ENCODE assay signal across 23 mouse cellular contexts in the genomic region with DNA sequence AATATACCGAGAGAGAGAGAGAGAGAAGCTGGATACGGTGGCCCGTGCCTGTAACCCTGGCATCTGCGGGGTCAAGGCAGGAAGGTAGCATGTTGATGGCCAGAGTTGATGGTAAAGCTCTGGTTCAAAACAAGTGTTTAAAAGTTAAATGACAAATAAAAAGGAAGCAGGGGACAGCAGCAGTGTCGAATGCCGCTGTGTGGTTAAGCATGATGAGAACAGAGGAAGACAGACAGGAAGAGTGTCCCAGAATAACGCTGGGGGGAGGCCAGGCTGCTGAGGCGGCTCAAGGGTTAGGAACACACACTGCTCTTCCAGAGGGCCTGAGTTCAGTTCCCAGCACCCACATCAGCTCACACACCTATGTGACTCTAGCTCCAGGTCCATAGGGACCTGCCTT. TPM values are rescaled to one million over a fixed set of nuclear protein-coding genes. Genes with fewer than 3 reads are reported as not detected.
A peak's percentile ranks its signal among the peaks of the same experiment; 100 is the strongest.
DNase-seq lines count a peak whose midpoint lies in the region.
"Had no signal": no experiment of that assay in that cellular context is flagged by ENCODE, and none has a peak within 500 bp of the region (broad histone marks: within the 10 kb centered on the region; RNA-seq: fewer than 3 reads in every experiment).

No protein-coding gene starts in this region.

- peaks cover 4% of the 10 kb centered on the region for H3K27me3 ChIP-seq in megakaryocyte, embryonic 14.5 days (replicated peaks)
- H3K27me3 ChIP-seq in hindbrain, embryonic 10.5 days (ENCODE audit: insufficient read depth, poor library complexity, severe bottlenecking): no peaks in the 10 kb centered on the region
- H3K27me3 ChIP-seq: forebrain, embryonic 15.5 days; heart, embryonic 13.5 days; hindbrain, embryonic 12.5 days; midbrain, embryonic 12.5 days had no signal

- intact Hi-C loops in left cerebral cortex, postnatal 25 days (cut with DNase I): no loop called here

- peak; percentile 65 to 66 for DNase-seq in spleen, postnatal 36 days (ENCODE audit: low spot score in 2 of 2)
- DNase-seq in spleen, postnatal 4 days (ENCODE audit: low spot score in 2 of 2): no peak
- peak; percentile 55 for DNase-seq in thymus, postnatal 14 days
- DNase-seq in kidney, adult 8-10 months: no peak
- no peak for DNase-seq in hindbrain, embryonic 10.5 days (ENCODE audit: low spot score)
- no peak for DNase-seq in left cerebral cortex, postnatal 25 days (ENCODE audit: low spot score in 2 of 2)
- DNase-seq: adrenal gland, postnatal 25 days; cerebellum, adult 9-10 months; gastrocnemius, postnatal 10 days; heart, adult 18-20 months; heart, postnatal 14 days; kidney, adult 11 months; liver; lung, postnatal 4 days had no signal

- peaks cover 66% of the 10 kb centered on the region for H3K4me1 ChIP-seq in megakaryocyte, embryonic 14.5 days
- 0 out of 2 replicates have a peak, but pooled peaks cover 5% of the 10 kb centered on the region for H3K4me1 ChIP-seq in hindbrain, embryonic 10.5 days (replicated peaks)
- H3K4me1 ChIP-seq: forebrain, embryonic 15.5 days; heart, embryonic 13.5 days; hindbrain, embryonic 12.5 days; limb, embryonic 10.5 days; liver, embryonic 15.5 days; midbrain, embryonic 12.5 days had no signal

- 88% methylated on average over 8 of the region's 8 CpGs for WGBS in hindbrain, embryonic 10.5 days

- no peaks in the 10 kb centered on the region for H3K9me3 ChIP-seq in megakaryocyte, embryonic 14.5 days
- H3K9me3 ChIP-seq in hindbrain, embryonic 10.5 days: no peaks in the 10 kb centered on the region
- H3K9me3 ChIP-seq: embryonic facial prominence, embryonic 10.5 days; forebrain, embryonic 15.5 days; heart, embryonic 13.5 days; hindbrain, embryonic 12.5 days; limb, embryonic 10.5 days; liver, embryonic 15.5 days; midbrain, embryonic 12.5 days had no signal

- peak overlapping the region; percentile 62 for H3K4me3 ChIP-seq in megakaryocyte, embryonic 14.5 days (replicated peaks)
- H3K4me3 ChIP-seq in hindbrain, embryonic 10.5 days: no peak overlapping the region
- H3K4me3 ChIP-seq: embryonic facial prominence, embryonic 10.5 days; forebrain, embryonic 15.5 days; heart, embryonic 13.5 days; hindbrain, embryonic 12.5 days; limb, embryonic 10.5 days; liver, embryonic 15.5 days; midbrain, embryonic 12.5 days had no signal

- no peaks in the 10 kb centered on the region for H3K36me3 ChIP-seq in megakaryocyte, embryonic 14.5 days (replicated peaks; ENCODE audit: low read length)
- no peaks in the 10 kb centered on the region for H3K36me3 ChIP-seq in hindbrain, embryonic 10.5 days
- H3K36me3 ChIP-seq: embryonic facial prominence, embryonic 10.5 days; forebrain, embryonic 15.5 days; heart, embryonic 13.5 days; hindbrain, embryonic 12.5 days; limb, embryonic 10.5 days; liver, embryonic 15.5 days; midbrain, embryonic 12.5 days had no signal

- H3K27ac ChIP-seq in hindbrain, embryonic 10.5 days: no peak overlapping the region
- H3K27ac ChIP-seq: embryonic facial prominence, embryonic 10.5 days; forebrain, embryonic 15.5 days; heart, embryonic 13.5 days; hindbrain, embryonic 12.5 days; limb, embryonic 10.5 days; liver, embryonic 15.5 days; midbrain, embryonic 12.5 days had no signal

RNA-seq across cellular contexts. Expression of a gene that starts 7.2 kb away (rescaled TPM):
- polyA plus RNA-seq in megakaryocyte, embryonic 14.5 days (2012; ENCODE audit: insufficient read depth, low replicate concordance): 0.40 TPM in 1 of 2 replicates, not detected in the other
- polyA plus RNA-seq in hindbrain, embryonic 10.5 days (2016; fragmentation: Nextera tagmentation; extraction: Ambion mirVana): 1.4 and 3.8 TPM in 2 replicates
- 1 to 10 TPM; 4.6 TPM for total RNA-seq in left cerebral cortex, postnatal 25 days (2021)
- total RNA-seq: adrenal gland, postnatal 25 days; gastrocnemius, postnatal 10 days; neutrophil, adult 5-6 weeks had no signal
- polyA plus RNA-seq: heart, embryonic 13.5 days; liver, embryonic 15.5 days had no signal

RNA-seq across cellular contexts. Expression of a gene that starts 35.1 kb away (rescaled TPM):
- polyA plus RNA-seq in megakaryocyte, embryonic 14.5 days (2012; ENCODE audit: insufficient read depth, low replicate concordance): 1.0 TPM in 1 of 2 replicates, not detected in the other
- 14.4 and 15.9 TPM in 2 replicates for polyA plus RNA-seq in hindbrain, embryonic 10.5 days (2016; fragmentation: Nextera tagmentation; extraction: Ambion mirVana)
- total RNA-seq in left cerebral cortex, postnatal 25 days (2021): 1 to 10 TPM; 8.9 to 9.8 TPM

RNA-seq across cellular contexts. Expression of a gene that starts 54.3 kb away (rescaled TPM):
- 0.25 TPM in 1 of 2 replicates, not detected in the other for polyA plus RNA-seq in megakaryocyte, embryonic 14.5 days (2012; ENCODE audit: insufficient read depth, low replicate concordance)
- polyA plus RNA-seq in hindbrain, embryonic 10.5 days (2016; fragmentation: Nextera tagmentation; extraction: Ambion mirVana): 2.1 and 2.4 TPM in 2 replicates
- total RNA-seq in left cerebral cortex, postnatal 25 days (2021): 1 to 10 TPM; 2.3 to 3.0 TPM

Comparison
In these comparisons a context has a peak if more than half of its experiments do, and no peak if none do; other contexts are left out.
1. DNase-seq: peak in spleen, postnatal 36 days (2 of 2) and thymus, postnatal 14 days (single experiment); none in spleen, postnatal 4 days (0 of 2), kidney, adult 8-10 months (0 of 2), hindbrain, embryonic 10.5 days (single experiment) and left cerebral cortex, postnatal 25 days (0 of 2).